Mouse (Mus musculus): Measurements from ENCODE around the gene Gm20532. TPM values are rescaled to one million over a fixed set of nuclear protein-coding genes. Genes with fewer than 3 reads are reported as not detected.
A peak's percentile ranks its signal among the peaks of the same experiment; 100 is the strongest.

The Gm20532 gene
- polyA plus RNA-seq, 1 experiment from 2014 or later = not detected

- Histone ChIP-seq H3K4me3 (replicated peaks; ENCODE audit: low read length) (peak overlapping the region; percentile 76), H3K27me3 (ENCODE audit: control insufficient read depth, insufficient read depth, low read length) (no peaks in the 10 kb centered on the region), H3K27ac (ENCODE audit: low read length) (peak overlapping the region; percentile 94), H3K36me3 (ENCODE audit: control insufficient read depth, insufficient read depth, low read length) (no peaks in the 10 kb centered on the region), H3K4me2 (ENCODE audit: low read depth, low read length) (peak overlapping the region; percentile 87), H3K9ac (ENCODE audit: low read length) (peak overlapping the region; percentile 92), H3K9me3 (replicated peaks; ENCODE audit: control insufficient read depth, low read length) (no peaks in the 10 kb centered on the region), H3K4me1 (ENCODE audit: control insufficient read depth, insufficient read depth, low read length) (peaks cover 30% of the 10 kb centered on the region)
- WGBS = 3% methylated on average over 6 of the region's 6 CpGs
- no peak for ATAC-seq (ENCODE audit: insufficient read depth, low FRiP score)
Measured at GRCm38 (mm10) chr2:26603159-26603558, 16.7 kb downstream of the Gm20532 start.

- Histone ChIP-seq H3K36me3 (ENCODE audit: control insufficient read depth, insufficient read depth, low read length) (no peaks in the 10 kb centered on the region), H3K4me2 (ENCODE audit: low read depth, low read length) (peak within 1 kb of the TSS; percentile 87), H3K27ac (ENCODE audit: low read length) (peak within 1 kb of the TSS; percentile 94), H3K9me3 (replicated peaks; ENCODE audit: control insufficient read depth, low read length) (no peaks in the 10 kb centered on the region), H3K9ac (ENCODE audit: low read length) (peak within 1 kb of the TSS; percentile 92), H3K27me3 (ENCODE audit: control insufficient read depth, insufficient read depth, low read length) (no peaks in the 10 kb centered on the region), H3K4me3 (replicated peaks; ENCODE audit: low read length) (peak within 1 kb of the TSS; percentile 76), H3K4me1 (ENCODE audit: control insufficient read depth, insufficient read depth, low read length) (peaks cover 30% of the 10 kb centered on the region)
- under 1% methylated on average over 96 of the region's 103 CpGs for WGBS
- ATAC-seq (ENCODE audit: insufficient read depth, low FRiP score) = peak; percentile 92
Measured at GRCm38 (mm10) chr2:26603720-26604671, 17.6 kb downstream of the Gm20532 start, which contains the start of gene Agpat2. TSS of gene Agpat2 (minus strand) at chr2:26604417.

- H3K36me3 ChIP-seq (ENCODE audit: control insufficient read depth, insufficient read depth, low read length) = no peaks in the 10 kb centered on the region
- no peak overlapping the region for H3K9ac ChIP-seq (ENCODE audit: low read length)
- WGBS = 83% methylated on average over 8 of the region's 8 CpGs
- no peaks in the 10 kb centered on the region for H3K27me3 ChIP-seq (ENCODE audit: control insufficient read depth, insufficient read depth, low read length)
- no peaks in the 10 kb centered on the region for H3K9me3 ChIP-seq (replicated peaks; ENCODE audit: control insufficient read depth, low read length)
- H3K27ac ChIP-seq (ENCODE audit: low read length) = no peak overlapping the region
- no peak overlapping the region for H3K4me3 ChIP-seq (replicated peaks; ENCODE audit: low read length)
- no peak for ATAC-seq (ENCODE audit: insufficient read depth, low FRiP score)
- H3K4me1 ChIP-seq (ENCODE audit: control insufficient read depth, insufficient read depth, low read length) = peaks cover 30% of the 10 kb centered on the region
- H3K4me2 ChIP-seq (ENCODE audit: low read depth, low read length) = no peak overlapping the region
Measured at GRCm38 (mm10) chr2:26605331-26605730, 18.9 kb downstream of the Gm20532 start.

GRCm38 (mm10) chr2:26606579-26606978 is 20.1 kb downstream of the Gm20532 start:
- Histone ChIP-seq H3K36me3 (ENCODE audit: control insufficient read depth, insufficient read depth, low read length) (no peaks in the 10 kb centered on the region), H3K9me3 (replicated peaks; ENCODE audit: control insufficient read depth, low read length) (no peaks in the 10 kb centered on the region), H3K4me2 (ENCODE audit: low read depth, low read length) (0 out of 2 replicates have a peak overlapping the region, but pooled peaks have one; percentile 5), H3K4me3 (replicated peaks; ENCODE audit: low read length) (no peak overlapping the region), H3K27ac (ENCODE audit: low read length) (peak overlapping the region; percentile 77), H3K9ac (ENCODE audit: low read length) (peak overlapping the region; percentile 58), H3K4me1 (ENCODE audit: control insufficient read depth, insufficient read depth, low read length) (peaks cover 30% of the 10 kb centered on the region), H3K27me3 (ENCODE audit: control insufficient read depth, insufficient read depth, low read length) (no peaks in the 10 kb centered on the region)
- no peak for ATAC-seq (ENCODE audit: insufficient read depth, low FRiP score)
- 64% methylated on average over 3 of the region's 3 CpGs for whole genome bisulfite sequencing

GRCm38 (mm10) chr2:26607056-26607910 is 20.8 kb downstream of the Gm20532 start:
- peak overlapping the region; percentile 58 for H3K9ac ChIP-seq (ENCODE audit: low read length)
- no peak overlapping the region for H3K4me3 ChIP-seq (replicated peaks; ENCODE audit: low read length)
- WGBS = 31% methylated on average over 6 of the region's 6 CpGs
- no peaks in the 10 kb centered on the region for H3K9me3 ChIP-seq (replicated peaks; ENCODE audit: control insufficient read depth, low read length)
- no peaks in the 10 kb centered on the region for H3K36me3 ChIP-seq (ENCODE audit: control insufficient read depth, insufficient read depth, low read length)
- 0 out of 2 replicates have a peak, but pooled peaks have one; percentile 6 for ATAC-seq (ENCODE audit: insufficient read depth, low FRiP score)
- H3K27ac ChIP-seq (ENCODE audit: low read length) = peak overlapping the region; percentile 77
- no peaks in the 10 kb centered on the region for H3K27me3 ChIP-seq (ENCODE audit: control insufficient read depth, insufficient read depth, low read length)
- peaks cover 30% of the 10 kb centered on the region for H3K4me1 ChIP-seq (ENCODE audit: control insufficient read depth, insufficient read depth, low read length)
- 0 out of 2 replicates have a peak overlapping the region, but pooled peaks have one; percentile 5 for H3K4me2 ChIP-seq (ENCODE audit: low read depth, low read length)

GRCm38 (mm10) chr2:26608781-26609180 is 22.3 kb downstream of the Gm20532 start:
- H3K36me3 ChIP-seq (ENCODE audit: control insufficient read depth, insufficient read depth, low read length) = no peaks in the 10 kb centered on the region
- H3K27ac ChIP-seq (ENCODE audit: low read length) = no peak overlapping the region
- no peak for ATAC-seq (ENCODE audit: insufficient read depth, low FRiP score)

GRCm38 (mm10) chr2:26609261-26609661 is 22.8 kb downstream of the Gm20532 start:
- H3K4me3 ChIP-seq (replicated peaks; ENCODE audit: low read length) = no peak overlapping the region
- H3K27me3 ChIP-seq (ENCODE audit: control insufficient read depth, insufficient read depth, low read length) = no peaks in the 10 kb centered on the region
- H3K4me2 ChIP-seq (ENCODE audit: low read depth, low read length) = no peak overlapping the region
- peaks cover 22% of the 10 kb centered on the region for H3K4me1 ChIP-seq (ENCODE audit: control insufficient read depth, insufficient read depth, low read length)
- no peak for ATAC-seq (ENCODE audit: insufficient read depth, low FRiP score)
- no peaks in the 10 kb centered on the region for H3K9me3 ChIP-seq (replicated peaks; ENCODE audit: control insufficient read depth, low read length)
- H3K36me3 ChIP-seq (ENCODE audit: control insufficient read depth, insufficient read depth, low read length) = no peaks in the 10 kb centered on the region
- no peak overlapping the region for H3K27ac ChIP-seq (ENCODE audit: low read length)
- no peak overlapping the region for H3K9ac ChIP-seq (ENCODE audit: low read length)

More at GRCm38 (mm10) chr2:26608781-26609180, 22.3 kb downstream of the Gm20532 start:
- H3K9me3 ChIP-seq (replicated peaks; ENCODE audit: control insufficient read depth, low read length) = no peaks in the 10 kb centered on the region
- no peak overlapping the region for H3K9ac ChIP-seq (ENCODE audit: low read length)
- H3K27me3 ChIP-seq (ENCODE audit: control insufficient read depth, insufficient read depth, low read length) = no peaks in the 10 kb centered on the region
- H3K4me2 ChIP-seq (ENCODE audit: low read depth, low read length) = no peak overlapping the region
- H3K4me3 ChIP-seq (replicated peaks; ENCODE audit: low read length) = no peak overlapping the region
- peaks cover 22% of the 10 kb centered on the region for H3K4me1 ChIP-seq (ENCODE audit: control insufficient read depth, insufficient read depth, low read length)

- 77% methylated on average over 3 of the region's 3 CpGs for WGBS
- Histone ChIP-seq H3K4me2 (ENCODE audit: low read depth, low read length) (no peak overlapping the region), H3K4me1 (ENCODE audit: control insufficient read depth, insufficient read depth, low read length) (peaks cover 18% of the 10 kb centered on the region), H3K27ac (ENCODE audit: low read length) (peak overlapping the region; percentile 39; the same call in 1 of the 2 replicates), H3K36me3 (ENCODE audit: control insufficient read depth, insufficient read depth, low read length) (no peaks in the 10 kb centered on the region), H3K9ac (ENCODE audit: low read length) (0 out of 2 replicates have a peak overlapping the region, but pooled peaks have one; percentile 29), H3K9me3 (replicated peaks; ENCODE audit: control insufficient read depth, low read length) (no peaks in the 10 kb centered on the region), H3K27me3 (ENCODE audit: control insufficient read depth, insufficient read depth, low read length) (no peaks in the 10 kb centered on the region), H3K4me3 (replicated peaks; ENCODE audit: low read length) (no peak overlapping the region)
- no peak for ATAC-seq (ENCODE audit: insufficient read depth, low FRiP score)
Measured at GRCm38 (mm10) chr2:26610526-26610925, 24.1 kb downstream of the Gm20532 start.

All from stomach, embryonic 16.5 days (tissue).